Mouse (Mus musculus): ENCODE results near the gene Hmmr. TPM values are rescaled to one million over a fixed set of nuclear protein-coding genes. Genes with fewer than 3 reads are reported as not detected.
"Not testable (repeated sequence)": the region's sequence is repeated elsewhere in the genome, so short reads cannot be mapped to it uniquely, and the experiment has no call there.

Hmmr gene
- total RNA-seq, 2 experiments from 2014 or later: 2.5 TPM

DNA sequence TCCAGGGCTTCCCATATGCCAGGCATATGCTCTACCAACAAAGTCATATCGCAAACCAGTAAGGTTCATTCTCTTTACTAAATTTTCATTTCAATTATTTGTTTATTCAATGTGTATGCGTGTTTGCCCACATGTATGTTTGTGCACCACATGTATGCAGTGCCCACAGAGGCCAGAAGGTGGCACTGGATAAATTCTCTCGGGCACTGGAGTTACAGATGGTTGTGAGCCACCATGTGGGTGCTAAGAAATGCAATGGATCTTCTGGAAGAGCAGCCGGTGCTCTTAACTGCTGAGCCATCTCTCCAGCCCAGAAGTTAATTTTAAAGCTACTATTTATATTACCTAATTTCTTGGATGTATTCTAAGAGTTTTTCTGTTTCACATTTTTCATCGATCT, 17.7 kb downstream of the Hmmr start:
- DNase-seq (ENCODE audit: extremely low spot score in 1 of 2, low spot score in 2 of 2): peak in 1 of 2 experiments; percentile 28
- intact Hi-C loops (cut with DNase I): no loop called here

GRCm38 (mm10) chr11:40713858-40714257, 19.4 kb downstream of the Hmmr start:
- intact Hi-C loops (cut with DNase I): no loop called here
- DNase-seq (ENCODE audit: extremely low spot score in 1 of 2, low spot score in 2 of 2): peak in 1 of 2 experiments; percentile 81

GRCm38 (mm10) chr11:40709899-40710298, 23.3 kb downstream of the Hmmr start:
- DNase-seq (ENCODE audit: extremely low spot score in 1 of 2, low spot score in 2 of 2); intact Hi-C loops (cut with DNase I): not testable (repeated sequence)

DNA sequence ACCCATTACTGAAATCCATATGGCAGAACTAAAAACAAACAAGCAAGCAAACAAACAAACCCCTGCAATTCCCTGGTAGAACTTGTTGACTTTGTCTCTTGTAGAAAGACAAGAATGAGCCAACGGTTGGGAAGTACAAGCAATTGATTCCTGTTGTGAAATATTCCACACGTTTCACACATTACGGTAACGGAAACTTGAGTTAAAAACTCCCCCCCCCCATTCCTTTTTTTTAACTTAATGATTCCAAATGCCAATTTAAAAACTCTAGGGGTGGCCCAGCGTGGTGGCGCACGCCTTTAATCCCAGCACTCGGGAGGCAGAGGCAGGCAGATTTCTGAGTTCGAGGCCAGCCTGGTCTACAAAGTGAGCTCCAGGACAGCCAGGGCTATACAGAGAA, 38.1 kb downstream of the Hmmr start, which contains the start of gene Mat2b:
TSS of gene Mat2b (minus strand) at position 101 of the 400 bp plus-strand sequence.
- DNase-seq (ENCODE audit: extremely low spot score in 1 of 2, low spot score in 2 of 2): no peak
- intact Hi-C loops (cut with DNase I): no loop called here

DNA sequence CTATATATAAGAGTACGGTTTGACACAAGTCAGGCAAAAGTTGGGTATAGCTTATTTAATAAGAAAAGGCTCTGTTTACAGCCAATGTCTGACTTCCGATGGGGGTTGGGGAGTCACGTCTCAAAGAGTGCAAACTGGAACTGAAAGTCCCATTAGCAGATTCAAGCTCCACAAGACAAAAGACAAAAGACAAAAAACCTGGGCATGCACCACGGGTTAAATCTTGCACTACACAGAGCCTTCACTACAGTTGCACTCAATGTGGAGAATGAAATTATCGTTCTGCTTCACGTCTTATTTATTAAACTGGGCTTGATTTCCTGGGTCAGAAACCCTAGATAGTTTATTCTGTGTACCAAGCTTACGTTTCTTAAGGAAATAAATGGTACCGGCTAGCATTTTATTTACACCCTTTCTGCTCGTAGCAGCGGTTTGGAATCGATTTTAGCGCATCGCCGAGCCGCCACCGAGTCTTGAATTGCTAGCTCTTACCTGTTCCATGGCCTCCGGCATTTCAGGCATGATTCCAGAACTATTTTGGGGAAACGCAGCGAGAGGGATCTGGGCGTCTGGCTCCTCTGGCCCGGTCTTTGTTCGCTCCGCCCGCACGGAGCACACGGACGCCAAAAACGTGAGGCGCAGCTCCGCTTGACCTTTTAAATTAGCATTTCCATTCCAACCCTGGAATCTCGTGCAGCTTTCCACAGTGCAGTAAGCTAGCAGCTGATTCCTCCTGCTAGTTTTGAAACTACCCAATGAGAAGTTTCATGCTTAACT, 38.7 kb downstream of the Hmmr start:
- intact Hi-C loops (cut with DNase I): loop anchor here (5.0 kb wide), 1 partner anchor 38 kb away; the partner anchor contains the start of genes Hmmr and Nudcd2
- peak; percentile 69 to 75 for DNase-seq (ENCODE audit: extremely low spot score in 1 of 2, low spot score in 2 of 2)

DNA sequence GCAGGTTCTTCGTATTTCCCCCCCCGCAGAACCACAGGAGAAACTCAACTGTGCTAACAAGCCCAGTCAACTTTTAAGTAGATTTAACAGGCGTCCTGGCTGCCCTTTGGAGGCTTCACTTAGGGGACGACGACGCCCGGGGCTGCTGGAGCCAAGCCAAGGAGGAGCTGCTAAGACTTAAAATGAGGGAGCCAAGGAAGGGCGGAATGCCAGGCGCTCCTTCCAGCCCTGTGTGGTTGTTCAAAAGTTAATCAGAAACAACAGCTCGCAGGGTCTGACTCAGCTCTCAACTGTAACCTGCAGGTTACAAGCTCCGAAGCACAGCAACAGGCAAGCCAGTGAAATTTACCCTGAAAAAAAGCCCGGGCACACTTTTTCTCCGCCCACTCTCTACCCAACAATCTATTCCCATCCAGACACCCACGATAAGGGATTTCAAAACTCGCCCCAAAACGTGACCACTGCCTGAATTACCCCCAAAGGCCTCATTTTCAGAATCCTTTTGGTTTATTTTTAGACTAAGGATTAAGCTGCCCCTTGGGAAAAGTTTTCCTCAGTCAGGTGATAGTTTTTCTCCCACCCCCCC, 39.8 kb downstream of the Hmmr start:
- DNase-seq (ENCODE audit: extremely low spot score in 1 of 2, low spot score in 2 of 2): peak in 1 of 2 experiments; percentile 85
- intact Hi-C loops (cut with DNase I): loop anchor here (5.0 kb wide), 1 partner anchor 39 kb away; the partner anchor contains the start of genes Hmmr and Nudcd2

GRCm38 (mm10) chr11:40692511-40693365, 40.5 kb downstream of the Hmmr start:
- intact Hi-C loops (cut with DNase I): loop anchor here (5.0 kb wide), 1 partner anchor 40 kb away; the partner anchor contains the start of genes Hmmr and Nudcd2
- DNase-seq (ENCODE audit: extremely low spot score in 1 of 2, low spot score in 2 of 2): peak; percentile 90 to 96

GRCm38 (mm10) chr11:40692101-40692509, 41.1 kb downstream of the Hmmr start:
- intact Hi-C loops (cut with DNase I): loop anchor here (5.0 kb wide), 1 partner anchor 40 kb away; the partner anchor contains the start of genes Hmmr and Nudcd2
- DNase-seq (ENCODE audit: extremely low spot score in 1 of 2, low spot score in 2 of 2): peak in 1 of 2 experiments; percentile 54

DNA sequence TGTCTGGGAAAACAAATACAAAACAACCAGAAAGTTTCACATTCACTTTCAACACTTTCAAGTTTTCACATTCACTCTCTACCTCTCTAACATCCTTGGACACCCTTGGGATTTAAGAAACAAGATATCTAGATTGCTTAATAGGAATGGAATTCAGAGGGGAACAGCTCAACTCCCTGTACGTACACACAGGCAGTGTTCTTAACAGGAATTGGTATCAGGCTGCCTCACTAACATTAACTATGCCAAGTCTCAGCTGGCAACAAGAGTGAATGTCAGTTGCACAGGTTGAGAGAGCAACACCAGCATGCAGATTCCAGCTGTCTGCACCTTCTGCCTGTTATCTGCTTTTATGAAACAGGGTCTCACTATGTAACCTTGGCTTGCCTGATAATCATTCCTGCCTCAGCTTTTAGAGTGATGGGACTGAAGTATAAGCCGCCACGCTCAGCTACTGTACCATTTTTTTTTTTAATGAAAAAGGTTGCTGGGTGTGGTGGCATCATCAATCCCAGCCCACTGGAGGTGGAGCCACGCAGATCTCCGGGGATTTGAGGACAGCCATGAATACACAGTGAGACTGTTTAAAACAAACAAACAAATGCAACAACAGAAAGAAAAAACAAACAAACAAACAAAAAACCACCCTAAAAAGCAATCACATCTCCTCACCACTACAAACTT, 42.6 kb downstream of the Hmmr start:
- DNase-seq (ENCODE audit: extremely low spot score in 1 of 2, low spot score in 2 of 2): no peak
- intact Hi-C loops (cut with DNase I): loop anchor here (5.0 kb wide), 1 partner anchor 42 kb away; the partner anchor contains the start of genes Hmmr and Nudcd2

DNA sequence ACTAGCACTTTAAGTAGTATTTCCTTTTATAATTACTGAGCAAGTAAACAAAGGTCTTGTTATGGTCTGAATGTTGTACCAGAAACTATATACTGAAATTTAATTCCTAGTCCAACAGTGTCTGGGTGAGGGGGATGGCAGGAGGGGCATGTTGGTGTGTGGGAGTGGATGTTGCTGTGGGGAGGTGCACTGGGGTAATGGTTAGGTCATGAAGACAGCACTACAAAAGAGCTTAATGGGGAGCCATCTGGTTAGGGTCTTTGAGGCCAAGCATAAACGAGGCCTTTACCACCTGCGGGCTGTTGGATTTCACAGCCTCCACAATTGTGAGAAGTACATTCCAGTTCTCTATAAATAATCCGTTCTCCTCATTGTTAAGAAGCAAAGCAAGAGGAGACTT, 49.9 kb downstream of the Hmmr start:
- intact Hi-C loops (cut with DNase I): no loop called here
- DNase-seq (ENCODE audit: extremely low spot score in 1 of 2, low spot score in 2 of 2): no peak

DNA sequence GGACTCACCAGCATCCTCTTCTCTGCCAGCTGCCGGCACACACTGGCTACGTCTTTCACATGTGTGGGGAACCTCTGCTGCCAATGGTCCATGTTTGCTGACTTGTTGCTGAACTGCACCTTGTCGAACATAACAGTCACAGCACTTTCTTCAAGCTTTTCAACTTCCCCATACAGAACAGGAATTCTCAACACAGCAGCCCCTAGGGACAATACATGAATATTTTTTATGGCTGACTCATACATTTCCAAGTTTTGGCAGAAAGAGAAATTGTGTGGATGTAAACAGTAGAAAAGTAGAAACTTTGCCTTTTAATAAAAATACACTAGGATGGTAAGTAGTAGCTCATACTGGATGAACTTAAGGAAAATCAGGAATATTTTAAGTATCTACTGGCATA, 50.8 kb downstream of the Hmmr start:
- no peak for DNase-seq (ENCODE audit: extremely low spot score in 1 of 2, low spot score in 2 of 2)
- intact Hi-C loops (cut with DNase I): no loop called here

GRCm38 (mm10) chr11:40677169-40677568, 56.1 kb downstream of the Hmmr start:
- peak in 1 of 2 experiments; percentile 31 for DNase-seq (ENCODE audit: extremely low spot score in 1 of 2, low spot score in 2 of 2)
- intact Hi-C loops (cut with DNase I): no loop called here

DNA sequence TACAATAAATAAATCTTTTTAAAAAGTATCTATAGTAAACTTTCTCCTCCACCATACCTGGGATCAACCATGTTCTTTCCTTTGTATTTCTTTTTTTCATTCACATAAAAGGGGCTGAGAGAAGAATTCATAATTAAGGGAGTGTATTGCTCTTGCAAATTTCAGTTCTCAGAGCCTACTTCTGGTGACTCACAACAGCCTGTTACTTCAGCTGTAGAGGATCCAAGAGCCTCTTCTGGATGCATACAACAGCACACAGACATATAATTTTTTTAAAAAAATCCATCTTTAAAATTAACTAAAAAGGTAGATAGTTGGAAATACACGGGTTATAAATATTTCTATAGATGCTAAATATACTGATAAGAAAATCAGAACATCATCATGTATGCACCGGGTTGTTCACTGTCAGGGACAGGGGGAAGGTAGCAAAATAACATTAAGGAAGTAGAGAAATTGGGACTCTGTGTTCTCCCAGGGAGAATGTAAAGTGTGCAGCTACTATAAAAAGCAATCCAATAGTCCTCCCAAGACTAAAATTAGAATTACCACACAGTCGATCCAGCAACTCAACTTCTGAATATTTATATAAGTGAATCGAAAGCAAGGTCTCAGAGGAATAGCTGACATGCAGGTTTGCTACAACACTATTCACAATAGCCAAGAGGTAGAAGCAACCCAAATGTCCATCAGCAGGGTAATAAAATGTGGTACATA, 58.0 kb downstream of the Hmmr start:
- intact Hi-C loops (cut with DNase I): no loop called here
- no peak for DNase-seq (ENCODE audit: extremely low spot score in 1 of 2, low spot score in 2 of 2)

Other genes starting within 250 kb of the Hmmr start
- gene Mat2b, start 38.2 kb downstream of the Hmmr start, total RNA-seq (2021): 10 to 100 TPM; 91.2 to 93.2 TPM
- gene Nudcd2, start 245 bp upstream of the Hmmr start, total RNA-seq (2021): 10 to 100 TPM; 18.3 to 23.7 TPM
- 10 to 100 TPM; 46.5 to 46.9 TPM for gene Ccng1, start 21.9 kb upstream of the Hmmr start, total RNA-seq (2021)

Measured in left cerebral cortex, postnatal 10 days (tissue).